Mouse (Mus musculus) ES-Bruce4 (cell line): ENCODE measurements at regions not wholly inside any gene's neighbourhood (a gene's known extent, or its start where the extent isn't known, plus 50 kb on each side); places are given as distances from the start of the nearest gene placed in this dataset.

Experiments used
- CTCF ChIP-seq: IDR thresholded peaks from one replicate; pipeline ENCODE4 v1.8.1; 2011; ENCODE audit warnings: low read depth, low read length
- EP300 ChIP-seq: IDR thresholded peaks from 2 replicates; pipeline ENCODE4 v1.6.1; 2011; ENCODE audit warnings: low read depth, low read length; ENCODE audit not compliant: insufficient read depth
- POLR2A ChIP-seq: IDR thresholded peaks from one replicate; pipeline ENCODE4 v1.8.1; 2011; ENCODE audit warnings: low read length; ENCODE audit not compliant: insufficient read depth

DNA sequence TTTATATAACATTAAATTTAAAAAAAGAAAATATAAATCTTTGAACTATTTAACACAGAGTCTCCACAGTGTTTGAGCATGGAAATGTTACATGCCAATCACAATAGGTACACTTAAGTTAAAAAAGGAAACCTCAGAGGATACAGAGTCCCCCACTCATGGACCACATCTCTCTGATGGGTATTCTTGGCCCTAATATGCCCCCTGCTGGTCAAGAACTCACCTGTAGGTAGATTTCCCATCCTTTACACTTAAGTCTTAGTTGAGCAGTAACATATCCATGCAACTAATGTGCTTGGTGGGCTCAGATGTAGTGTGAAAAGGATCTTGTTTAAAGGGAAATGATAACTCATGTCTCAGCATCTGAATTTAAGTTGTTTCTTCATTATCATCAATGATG is 1050.7 kb upstream of the Zfp386 start:
- TF ChIP-seq EP300, result no peak
- TF ChIP-seq POLR2A, result no peak
- TF ChIP-seq CTCF, result no peak
